Mouse (Mus musculus) 3134 (cell line): ENCODE data around the gene Gnai2.

ENCODE experiments used
- DNase-seq: peaks from one replicate; pipeline ENCODE4 v3.0.0-alpha.2; 2011; ENCODE audit warnings: low spot score; ENCODE audit not compliant: insufficient read length; ENCODE audit errors: extremely low read depth

The Gnai2 gene

DNA sequence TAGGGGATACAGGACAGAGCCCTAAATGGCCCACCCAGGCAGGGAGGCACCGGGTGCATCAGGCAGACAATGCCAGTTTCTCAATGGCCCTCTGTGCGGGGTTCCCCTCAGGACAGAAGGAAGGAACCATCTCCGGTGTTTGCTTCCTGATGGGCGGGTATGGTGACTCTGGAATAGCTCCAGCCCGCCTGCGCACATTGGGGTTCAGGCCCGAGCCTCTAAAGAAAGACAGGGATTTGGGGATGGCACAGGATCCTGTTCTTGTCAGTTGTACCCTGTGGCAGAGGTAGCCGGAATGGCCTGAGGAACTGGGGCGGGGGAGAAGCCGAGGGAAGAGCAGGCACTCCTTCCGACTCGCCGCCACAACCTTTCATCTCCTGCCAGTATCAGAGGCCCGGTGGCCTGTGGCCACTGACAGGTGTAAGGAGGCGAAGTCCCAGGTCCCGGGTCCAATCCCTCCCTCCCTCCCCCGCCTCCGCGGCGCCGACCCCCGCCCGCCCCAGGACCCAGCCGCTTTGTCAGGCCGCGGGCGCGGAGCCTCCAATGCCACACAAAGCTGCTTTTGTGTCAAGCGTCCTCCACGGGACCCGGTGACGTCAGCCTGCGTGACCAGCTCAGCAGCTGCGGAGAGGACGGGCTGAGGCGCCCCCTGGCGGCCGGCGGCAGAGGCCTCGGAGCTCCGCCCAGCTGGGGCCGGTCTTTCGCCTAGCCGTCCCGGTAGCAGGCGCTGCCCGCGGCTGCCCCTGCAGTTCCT is 22.8 kb downstream of the Gnai2 start:
- DNase-seq, result peak; percentile 98

DNA sequence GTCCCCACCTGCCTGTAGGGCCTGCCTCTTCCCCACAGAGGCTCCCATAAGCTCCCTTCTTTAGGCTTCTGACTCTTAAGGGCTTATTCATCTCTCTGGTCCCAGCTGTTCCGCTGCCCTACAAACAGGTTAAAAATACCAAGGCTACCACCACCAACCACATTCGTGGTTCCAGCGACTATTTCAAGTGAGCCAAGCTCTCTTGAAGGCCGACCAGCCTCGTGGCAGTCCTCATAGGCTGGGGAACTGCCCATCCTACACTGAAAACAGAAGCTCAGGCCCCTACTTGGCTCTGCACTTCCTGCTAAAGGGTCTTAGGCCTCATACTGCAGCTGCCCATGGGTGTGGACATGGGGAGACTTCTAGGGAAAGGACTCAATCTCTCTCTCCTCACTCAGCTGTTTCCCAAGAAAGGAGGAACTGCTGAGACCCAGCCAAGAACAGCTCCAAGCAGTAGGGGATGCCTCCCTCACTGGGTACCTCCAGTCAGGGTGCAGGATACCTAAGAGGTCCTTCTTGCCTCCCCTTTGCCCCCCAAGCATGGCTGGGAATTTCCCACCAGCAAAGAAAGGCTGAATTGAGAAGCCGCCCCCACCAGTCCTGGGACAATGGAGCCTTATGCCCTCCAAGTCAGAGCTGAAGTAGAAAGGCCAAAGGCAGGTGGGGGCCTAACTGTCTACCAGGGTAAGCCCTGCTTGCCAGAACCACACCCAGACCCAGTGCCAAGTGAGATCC is 23.5 kb downstream of the Gnai2 start:
- no peak for DNase-seq

DNA sequence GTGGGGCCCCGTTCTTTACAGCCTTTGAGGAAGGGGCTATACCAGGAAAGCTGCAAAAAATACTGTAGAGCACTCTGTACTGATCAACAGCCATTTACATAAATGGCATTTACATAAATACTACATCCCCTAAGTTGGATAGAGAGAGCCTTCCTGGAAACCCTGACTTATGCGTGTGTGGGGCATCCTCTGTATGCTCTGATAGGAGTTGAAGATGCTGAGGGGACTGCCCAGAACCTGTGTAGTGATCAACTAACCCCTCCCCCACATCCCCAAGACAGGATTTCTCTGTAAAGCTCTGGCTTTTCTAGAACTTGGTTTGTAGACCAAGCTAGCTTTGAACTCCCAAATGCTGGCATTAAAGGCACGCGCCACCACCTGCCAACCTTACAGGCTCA is 25.7 kb downstream of the Gnai2 start:
- DNase-seq, result no peak

DNA sequence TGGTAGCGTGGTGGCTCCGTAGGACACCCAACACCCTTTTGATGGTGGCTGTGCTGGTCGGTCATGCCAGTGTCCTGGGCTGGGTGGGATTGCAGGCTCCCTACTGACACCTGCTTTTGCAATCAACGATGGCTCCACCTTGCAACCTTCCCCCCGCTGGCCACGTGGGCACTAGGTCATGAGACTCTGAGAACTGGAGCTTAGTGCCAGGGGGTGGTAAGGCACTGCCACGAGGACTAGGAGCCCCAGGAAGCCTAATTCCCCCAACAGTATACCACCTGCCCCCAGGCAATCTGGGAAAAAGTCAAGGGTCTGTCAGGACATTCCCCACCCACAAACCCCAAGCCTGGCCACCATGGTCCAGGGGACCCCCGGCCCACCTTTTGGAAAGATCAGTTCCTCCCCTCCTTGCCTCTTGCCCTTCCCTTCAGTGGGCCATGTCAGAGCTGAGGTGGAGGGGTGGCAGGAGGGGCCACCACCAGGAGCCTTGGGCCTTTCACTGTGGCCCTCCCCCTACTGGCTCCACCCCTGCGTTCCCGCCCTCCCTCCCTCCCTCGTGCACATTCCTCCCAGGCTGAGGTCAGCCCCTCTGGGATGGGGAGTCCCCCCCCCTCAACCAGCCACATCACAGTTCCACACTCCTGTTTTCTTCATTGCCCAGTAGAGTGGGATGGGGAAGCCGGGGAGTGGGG is 26.3 kb downstream of the Gnai2 start, which contains the start of gene Sema3b:
Gene Sema3b, minus strand, starts transcription at position 489 of the 692 bp plus-strand sequence.
- peak; percentile 44 for DNase-seq

DNA sequence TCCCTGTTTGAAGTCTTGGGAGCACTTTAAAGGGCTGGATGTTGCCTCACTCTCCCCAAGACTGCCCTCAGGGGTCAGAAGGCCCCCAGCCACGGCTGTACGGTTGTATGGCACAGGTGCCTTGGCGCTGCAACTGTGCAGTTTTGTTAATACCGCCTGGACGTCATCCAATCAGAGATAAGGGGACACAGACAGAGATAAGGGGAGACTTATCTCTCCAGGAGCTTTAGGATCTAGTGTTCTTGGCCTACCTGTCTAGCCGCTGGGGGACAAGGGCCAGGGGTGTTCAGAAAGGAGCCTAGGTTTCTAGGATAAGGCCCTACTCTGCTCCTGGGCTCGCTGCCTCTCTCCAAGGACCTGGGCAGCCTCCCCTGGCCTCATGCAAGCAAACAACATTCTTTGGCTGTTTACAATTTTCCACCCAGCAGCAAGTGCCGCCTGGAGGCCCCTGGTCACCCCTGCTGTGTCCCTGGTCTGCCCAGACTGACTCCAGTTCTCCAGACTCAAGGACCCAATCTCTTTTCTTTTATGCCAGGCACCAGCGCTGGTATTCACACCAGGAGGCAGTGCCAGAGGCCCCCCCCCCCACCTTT is 27.4 kb downstream of the Gnai2 start:
- no peak for DNase-seq

DNA sequence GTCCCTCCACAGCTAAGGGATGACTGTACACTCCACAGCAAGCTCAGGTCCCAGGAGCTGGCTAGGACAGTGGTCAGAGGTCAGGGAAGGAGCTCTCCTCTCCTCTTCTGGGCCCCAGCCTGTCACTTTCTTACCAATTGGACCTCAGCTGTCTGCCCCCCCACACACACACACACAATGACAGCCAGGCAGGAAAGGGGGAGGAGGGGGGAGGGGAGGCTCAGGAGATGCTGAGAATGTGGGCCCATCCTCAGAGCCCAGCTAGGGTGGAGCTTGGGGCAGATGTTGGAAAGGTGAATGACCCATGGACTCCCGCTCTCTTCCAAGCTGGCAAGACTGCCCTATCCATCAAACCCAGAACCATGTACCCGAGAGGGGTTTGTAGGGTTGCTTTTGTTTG is 28.1 kb downstream of the Gnai2 start:
- DNase-seq, result no peak

DNA sequence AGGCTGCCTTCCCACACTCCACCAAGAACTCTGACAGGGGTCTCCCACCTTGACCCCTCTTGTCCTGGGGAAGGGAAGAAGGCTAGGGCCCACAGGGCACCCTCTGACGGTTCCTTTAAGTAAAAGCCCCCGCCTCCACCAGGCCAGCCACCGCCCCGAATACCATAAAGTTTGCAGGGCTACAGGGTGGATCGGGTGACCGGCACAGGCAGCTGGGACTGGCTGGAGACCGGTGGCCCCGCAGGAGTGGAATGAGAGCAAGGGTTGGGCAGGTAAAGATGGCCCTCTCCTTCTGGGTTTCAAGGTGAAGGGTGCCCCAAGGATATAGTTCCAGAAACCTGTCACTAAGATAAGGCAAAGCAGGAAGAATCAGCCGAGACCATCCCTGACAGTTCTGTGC is 28.6 kb downstream of the Gnai2 start:
- DNase-seq, result no peak

DNA sequence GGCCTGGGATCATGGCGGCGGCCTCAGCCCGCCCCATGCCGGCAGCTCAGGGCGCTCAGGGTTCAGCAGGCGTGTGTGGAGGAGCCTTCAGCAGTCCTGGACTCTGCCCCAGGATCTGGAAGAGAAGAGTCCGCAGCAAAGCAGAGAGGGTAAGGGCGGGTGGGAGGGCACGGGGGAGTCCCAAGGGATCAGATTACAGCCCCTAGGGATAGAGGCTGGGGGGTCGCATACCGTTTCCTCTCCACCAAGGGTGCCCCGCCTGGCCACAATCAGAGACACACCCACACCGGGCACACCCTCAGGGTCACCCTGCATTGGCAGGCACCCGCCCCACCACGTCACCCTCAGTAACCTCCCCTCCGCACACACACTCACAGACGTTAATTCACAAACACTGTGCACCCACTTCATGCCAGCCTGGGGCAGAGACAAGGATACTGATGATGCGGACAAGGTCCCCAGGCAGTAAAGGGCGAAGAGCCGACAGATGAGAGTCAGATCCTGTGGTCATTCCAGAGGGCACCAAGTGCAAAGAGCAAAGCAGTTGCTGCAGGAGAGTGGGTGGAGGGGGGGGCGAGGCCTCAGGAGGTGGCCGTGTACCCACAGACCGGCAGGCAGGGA is 30.0 kb downstream of the Gnai2 start:
- DNase-seq, result peak; percentile 73

DNA sequence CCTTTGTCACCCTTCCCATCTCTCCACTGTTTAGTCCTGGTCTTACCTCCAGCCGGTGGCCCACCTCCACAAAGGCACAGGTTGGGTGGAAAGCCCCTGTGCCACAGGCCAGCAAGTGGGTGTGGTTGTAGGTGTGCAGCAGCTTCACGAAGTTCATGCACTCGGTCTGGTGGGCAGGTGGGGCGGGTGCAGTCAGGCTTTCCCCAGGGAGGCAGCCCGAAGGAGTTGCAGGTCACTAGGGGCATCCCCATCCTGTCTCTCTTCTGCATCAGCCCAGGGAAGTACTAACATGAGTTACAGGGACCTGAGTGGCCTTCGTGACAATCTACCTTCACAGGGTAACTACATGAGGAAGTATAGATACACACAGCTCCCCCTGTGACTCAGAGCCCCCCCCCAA is 31.9 kb downstream of the Gnai2 start:
- DNase-seq, result no peak

DNA sequence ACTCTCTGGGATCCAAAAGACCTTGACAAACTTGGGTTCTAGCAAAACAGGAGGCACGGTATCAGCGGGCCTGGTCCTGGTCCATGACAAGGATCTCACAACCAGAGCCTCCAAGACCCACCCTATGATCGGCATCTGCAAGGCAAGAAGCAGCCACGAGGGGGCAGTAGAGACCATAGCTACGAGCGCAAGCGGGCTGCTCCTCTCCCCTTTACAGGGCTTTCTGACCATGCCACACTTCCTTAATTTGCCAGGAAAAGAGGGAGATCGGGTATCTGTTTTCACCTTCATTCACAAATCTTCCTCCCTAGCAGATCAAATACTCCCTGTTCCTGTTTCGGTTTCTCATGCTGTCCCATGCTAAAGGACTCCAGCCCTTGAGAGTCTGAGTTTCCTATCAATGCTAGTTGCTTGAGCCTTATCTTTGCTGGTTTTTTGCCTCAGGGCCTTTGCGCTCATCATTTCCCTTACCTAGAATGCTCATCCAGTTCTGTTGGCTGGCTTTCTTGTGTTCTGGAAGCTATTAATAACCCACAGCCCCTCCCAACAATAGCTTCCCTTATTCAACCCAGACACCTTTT is 33.0 kb downstream of the Gnai2 start:
- peak; percentile 62 for DNase-seq

DNA sequence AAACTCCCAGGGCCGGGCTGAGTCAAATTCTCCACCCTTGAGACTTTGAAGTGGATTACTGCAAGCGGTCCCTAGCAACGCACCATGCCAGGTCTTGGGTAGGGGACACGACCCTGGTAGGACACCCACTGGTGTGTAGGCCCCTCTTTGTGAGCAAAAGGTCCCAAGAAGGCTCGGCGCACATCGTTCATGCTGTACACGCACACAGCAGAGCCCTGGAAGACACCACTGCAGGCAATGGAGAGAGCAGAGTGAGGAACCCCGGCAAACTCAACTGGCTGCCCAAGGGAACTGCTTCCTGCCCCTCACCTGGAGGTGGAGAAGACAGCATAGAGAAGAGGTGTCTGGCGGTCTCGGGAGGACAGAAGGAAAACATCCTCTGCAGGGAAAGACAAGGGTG is 33.9 kb downstream of the Gnai2 start:
- DNase-seq, result no peak

DNA sequence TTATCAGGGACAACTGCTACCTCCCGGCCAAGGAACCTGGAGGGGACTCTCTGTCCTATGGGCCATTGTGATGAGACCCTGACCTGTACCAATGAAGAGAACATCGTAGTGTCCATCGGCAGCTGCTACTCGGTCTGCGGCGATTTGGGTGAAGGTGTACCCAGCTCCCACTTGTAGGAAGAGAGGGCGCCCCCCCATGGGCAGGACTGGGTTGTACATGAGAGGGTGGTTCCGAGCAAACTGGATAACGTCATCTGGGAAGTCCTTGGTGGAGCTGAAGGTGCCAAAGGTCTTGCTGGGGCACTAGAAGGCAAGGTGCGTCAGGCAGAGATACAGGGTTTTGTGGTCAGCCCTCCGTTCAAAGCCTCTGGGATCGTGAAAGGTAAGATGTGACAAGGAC is 34.4 kb downstream of the Gnai2 start:
- no peak for DNase-seq

DNA sequence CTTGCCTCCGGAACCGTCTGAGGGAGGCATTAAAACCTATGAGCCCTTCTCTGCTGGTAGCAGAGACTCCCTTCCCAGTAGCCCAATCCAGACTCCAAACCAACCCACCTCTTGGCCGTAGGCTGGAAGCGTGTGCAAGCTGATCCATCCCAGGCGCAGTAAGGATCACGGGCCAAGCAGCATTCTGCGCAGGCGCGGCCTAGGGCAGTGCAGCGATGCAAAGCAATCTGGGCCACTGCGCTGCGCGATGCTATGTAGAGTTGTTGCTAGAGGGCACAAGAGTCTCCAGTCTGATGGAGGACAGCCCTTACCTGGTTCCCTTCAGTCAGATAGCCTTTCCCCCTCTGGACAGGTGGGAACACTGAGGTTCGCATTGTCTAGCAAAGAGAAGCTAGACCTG is 35.3 kb downstream of the Gnai2 start:
- no peak for DNase-seq

DNA sequence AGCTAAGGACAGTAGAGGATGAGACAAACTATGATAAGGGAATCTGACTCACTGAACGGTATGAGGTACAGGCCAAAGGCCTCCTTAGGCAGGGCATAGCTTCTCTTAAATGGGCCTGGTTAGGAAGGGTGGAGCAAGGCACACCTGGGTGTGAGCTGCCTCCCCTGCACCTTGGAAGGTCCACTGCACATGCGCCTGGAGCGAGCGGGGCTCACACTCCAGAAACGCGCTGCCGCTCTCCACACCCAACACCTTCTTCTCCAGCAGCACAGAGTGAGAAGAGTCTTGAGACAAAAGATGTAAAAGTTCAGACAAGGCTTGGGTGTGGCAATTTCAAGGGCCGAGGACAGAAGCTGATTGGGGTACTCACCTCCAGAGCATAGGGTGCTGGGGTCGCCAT is 35.7 kb downstream of the Gnai2 start:
- DNase-seq, result no peak

DNA sequence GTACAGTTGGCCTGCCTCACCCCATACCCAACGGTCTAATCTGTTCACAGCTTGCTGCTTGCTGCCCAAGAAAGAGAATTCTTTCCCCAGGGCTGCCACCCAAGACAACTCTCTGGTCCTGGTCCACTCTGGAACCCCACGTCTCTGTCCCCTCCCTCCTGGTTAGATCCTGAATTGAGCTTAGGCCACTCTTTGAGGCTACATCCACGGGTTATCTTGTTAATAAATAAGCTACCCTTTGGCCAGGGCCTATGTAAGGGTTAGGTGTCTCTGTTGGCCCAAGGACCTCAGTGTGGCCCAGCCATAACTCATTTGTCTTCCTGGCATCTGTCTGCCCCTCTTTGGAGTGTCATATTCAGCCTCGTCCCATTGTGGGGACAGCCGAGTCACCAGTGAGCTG is 36.8 kb downstream of the Gnai2 start:
- no peak for DNase-seq

DNA sequence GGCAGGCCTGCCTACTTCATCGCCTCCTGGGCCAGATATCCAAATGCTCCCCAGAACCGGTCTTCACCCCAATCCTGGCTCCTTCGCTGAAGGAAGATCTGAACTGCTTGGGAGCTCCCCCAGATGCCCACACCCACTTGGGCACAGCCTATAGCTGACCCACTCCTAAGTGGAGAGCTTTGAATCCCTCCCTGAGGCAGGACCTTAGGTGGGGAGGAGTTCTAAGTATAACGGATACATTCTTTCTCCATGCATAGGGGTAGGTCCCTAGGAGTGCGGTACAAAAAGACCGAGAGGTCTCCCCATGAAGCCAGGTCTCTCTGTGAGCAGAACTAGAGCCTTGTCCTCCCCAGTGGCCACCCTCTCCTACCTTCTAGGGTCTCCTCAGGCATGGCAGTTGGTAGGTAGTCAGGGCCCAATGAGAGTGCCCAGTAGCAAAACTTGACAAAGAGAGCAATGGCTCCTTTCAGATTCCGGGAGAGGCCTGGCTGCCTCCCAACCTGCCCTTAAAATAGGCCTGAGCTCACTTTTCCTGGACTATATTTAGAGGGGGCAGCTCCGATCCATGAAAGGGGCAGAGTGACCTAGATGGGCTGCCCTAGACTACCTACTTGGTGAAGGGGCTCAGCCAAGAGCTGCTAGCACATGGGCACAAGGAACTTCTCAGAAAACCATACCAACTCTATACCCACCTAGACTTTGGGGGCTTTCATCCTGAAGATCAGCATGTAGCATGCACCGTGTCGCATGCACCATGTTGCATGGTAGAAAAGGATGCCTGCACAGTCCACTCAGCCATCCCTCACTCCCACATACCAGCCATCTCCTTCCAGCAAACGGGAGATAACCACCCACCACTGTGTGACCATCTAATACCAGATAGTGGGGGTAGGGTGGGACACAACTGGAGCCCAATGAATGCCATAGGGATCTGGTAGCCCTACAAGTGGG is 38.3 kb downstream of the Gnai2 start:
- no peak for DNase-seq

DNA sequence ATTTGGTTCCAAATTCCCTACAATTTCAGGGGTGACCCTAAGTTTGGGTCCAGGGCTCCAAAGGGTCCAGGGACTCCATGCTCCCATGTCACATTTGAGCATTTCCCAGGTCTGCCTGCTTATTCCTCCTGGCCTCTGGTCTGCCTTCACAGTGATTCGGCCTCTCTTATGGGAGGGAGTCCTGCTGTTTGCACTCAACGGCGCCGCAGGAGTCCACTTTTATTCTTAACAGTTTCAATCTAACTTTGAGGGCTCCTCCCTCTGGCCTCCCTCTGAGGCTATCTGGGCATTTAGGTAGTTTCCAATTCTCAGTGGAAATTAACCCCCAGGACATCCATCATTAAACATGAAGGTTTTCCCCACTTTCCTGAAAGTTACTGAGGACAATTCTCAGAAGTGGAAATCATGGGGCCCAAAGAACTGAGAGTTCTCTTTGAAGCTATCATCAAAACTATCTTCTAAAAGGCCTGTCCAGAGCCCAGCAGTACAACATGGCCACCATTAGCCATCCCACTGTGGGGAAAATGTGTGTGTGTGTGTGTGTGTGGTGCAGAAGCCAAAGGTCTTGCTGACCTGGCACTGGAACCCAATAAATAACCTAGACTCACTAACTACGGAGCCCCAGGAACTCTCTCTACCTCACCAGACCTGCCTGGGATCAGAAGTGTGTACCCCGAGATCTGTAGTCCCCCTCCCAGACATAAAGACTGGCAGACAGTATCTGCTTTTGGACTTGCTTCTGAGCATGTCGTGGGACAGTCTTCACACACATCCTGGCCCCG is 40.7 kb downstream of the Gnai2 start:
- no peak for DNase-seq

DNA sequence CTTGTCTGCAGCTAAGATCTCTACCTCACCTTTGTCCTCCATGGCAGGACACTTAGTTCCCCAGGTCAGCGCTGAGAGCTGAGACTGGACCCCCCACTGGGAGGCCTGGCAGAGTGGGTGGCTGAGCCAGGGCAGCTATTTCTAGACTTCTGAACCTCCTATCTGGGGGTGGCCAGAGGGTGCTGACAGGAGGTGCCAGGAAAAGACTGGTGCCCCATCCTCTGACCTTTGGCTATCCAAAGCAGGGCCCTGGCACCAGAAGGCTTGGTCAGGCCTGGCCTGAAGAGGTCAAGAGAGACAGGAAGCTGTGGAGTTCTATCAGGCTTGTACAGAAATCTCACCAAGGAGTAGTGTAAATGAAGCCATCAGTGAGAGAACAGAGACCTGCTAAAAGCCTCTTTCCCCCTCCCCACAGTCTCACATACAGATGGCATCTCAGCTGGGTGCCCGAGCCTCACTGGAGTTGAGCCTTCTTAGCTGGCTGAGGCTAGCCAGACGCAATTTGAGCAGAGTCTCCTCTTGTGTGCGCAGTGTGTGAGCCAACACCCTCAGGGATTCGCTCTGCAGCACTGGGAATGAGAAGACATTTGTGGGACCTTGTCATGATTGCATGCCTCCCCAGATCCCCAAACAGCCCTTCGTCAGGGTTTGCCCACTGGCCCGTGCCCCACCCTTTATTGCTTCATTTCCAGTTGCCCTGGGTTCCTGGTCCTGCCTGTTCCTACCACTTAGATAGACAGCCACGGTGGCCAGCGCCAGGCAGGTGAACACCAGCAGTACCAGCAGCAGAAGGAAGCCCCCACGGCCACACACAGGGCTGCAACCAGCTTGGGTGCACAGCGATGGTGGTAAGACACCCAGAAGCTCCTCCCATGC is 41.8 kb downstream of the Gnai2 start:
- no peak for DNase-seq
